Mouse (Mus musculus) liver, embryonic 14.5 days (tissue): ENCODE measurements around the gene Fsd1l. TPM values are rescaled to one million over a fixed set of nuclear protein-coding genes. Genes with fewer than 3 reads are reported as not detected.

Experiments used
- ATAC-seq: fragments of 200-750 bp; cut with Nextera tagmentation; 2 replicates; pipeline ENCODE4 v1.8.0; 2017; ENCODE audit warnings: moderate number of reproducible peaks, mild to moderate bottlenecking, moderate library complexity; ENCODE audit not compliant: insufficient read depth
- DNase-seq, 3 experiments: peaks; one replicate each; pipeline ENCODE4 v3.0.0-alpha.2; 2012 to 2013; ENCODE audit warnings: low read depth in 3 of 3, low spot score in 3 of 3
- H3K27ac ChIP-seq: fragments of 300-500 bp; sonication (generic); 2 replicates; pipeline ENCODE4 v1.5.1; 2014; ENCODE audit warnings: moderate library complexity, mild to moderate bottlenecking, control low read depth, inconsistent platforms
- H3K27me3 ChIP-seq: fragments of 300-500 bp; sonication (generic); 2 replicates; pipeline ENCODE4 v1.6.1; 2014; ENCODE audit warnings: mild to moderate bottlenecking, low read length, moderate library complexity; ENCODE audit not compliant: control insufficient read depth, insufficient read depth
- H3K36me3 ChIP-seq: fragments of 300-500 bp; sonication (generic); replicated peaks from 2 replicates; pipeline ENCODE4 v1.6.1; 2014; ENCODE audit warnings: low read depth; ENCODE audit not compliant: control insufficient read depth, insufficient read depth
- H3K4me1 ChIP-seq, 2 experiments: fragments of 200-500 bp in 1 of 2; fragments of 300-500 bp in 1 of 2; sonication (generic) in 1 of 2; replicated peaks; 2 replicates each; pipeline ENCODE4 v1.6.1; 2012 to 2014; ENCODE audit warnings: antibody characterized with exemption in 1 of 2, inconsistent platforms in 1 of 2, low read length in 1 of 2; ENCODE audit not compliant: control insufficient read depth in 2 of 2, insufficient read depth in 2 of 2
- H3K4me2 ChIP-seq: fragments of 300-500 bp; sonication (generic); 2 replicates; pipeline ENCODE4 v1.6.1; 2014; ENCODE audit warnings: low read depth, mild to moderate bottlenecking, control low read depth, moderate library complexity
- H3K4me3 ChIP-seq, 2 experiments: fragments of 200-500 bp in 1 of 2; fragments of 300-500 bp in 1 of 2; sonication (generic) in 1 of 2; 2 replicates each; pipeline ENCODE4 v1.5.1; 2012 to 2014; ENCODE audit warnings: low read depth in 2 of 2, low read length in 2 of 2, mild to moderate bottlenecking in 2 of 2, control low read depth in 1 of 2, inconsistent platforms in 1 of 2, moderate library complexity in 1 of 2; ENCODE audit not compliant: insufficient read depth in 1 of 2
- H3K9ac ChIP-seq: fragments of 300-500 bp; sonication (generic); replicated peaks from 2 replicates; pipeline ENCODE4 v1.6.1; 2014; ENCODE audit warnings: mild to moderate bottlenecking, control low read depth, moderate library complexity
- H3K9me3 ChIP-seq: fragments of 300-500 bp; sonication (generic); 2 replicates; pipeline ENCODE4 v1.6.1; 2016; ENCODE audit warnings: low read length, mixed read lengths; ENCODE audit not compliant: control insufficient read depth
- CTCF ChIP-seq: IDR thresholded peaks from 2 replicates; pipeline ENCODE4 v1.5.1; 2016; ENCODE audit warnings: antibody characterized with exemption, low read depth, control low read depth
- EP300 ChIP-seq: IDR thresholded peaks from 2 replicates; pipeline ENCODE4 v1.6.1; 2016; ENCODE audit warnings: antibody characterized with exemption, low read depth
- WGBS: fragments of 180-500 bp; shearing (Covaris S2); extraction: QIAGEN DNeasy Blood & Tissue Kit; methylation state at CpG from one replicate; pipeline ENCODE4 v1.1.7; 2014; ENCODE audit not compliant: insufficient replicate concordance; 5-methylcytosine and 5-hydroxymethylcytosine counted together
- polyA plus RNA-seq, 2 experiments: library from polyadenylated mRNA; depleted of rRNA in 1 of 2; stranded (reverse) in 1 of 2; unstranded in 1 of 2; fragments of >200 nt; fragmentation: Nextera tagmentation in 1 of 2; extraction: Ambion mirVana in 1 of 2; gene quantifications; 2 replicates each; pipeline versions ENCODE4 v1.2.1 to v1.2.3; 2012 to 2014

Gene Fsd1l
- polyA plus RNA-seq, 2 experiments = 0.47 to 0.53 TPM

DNA sequence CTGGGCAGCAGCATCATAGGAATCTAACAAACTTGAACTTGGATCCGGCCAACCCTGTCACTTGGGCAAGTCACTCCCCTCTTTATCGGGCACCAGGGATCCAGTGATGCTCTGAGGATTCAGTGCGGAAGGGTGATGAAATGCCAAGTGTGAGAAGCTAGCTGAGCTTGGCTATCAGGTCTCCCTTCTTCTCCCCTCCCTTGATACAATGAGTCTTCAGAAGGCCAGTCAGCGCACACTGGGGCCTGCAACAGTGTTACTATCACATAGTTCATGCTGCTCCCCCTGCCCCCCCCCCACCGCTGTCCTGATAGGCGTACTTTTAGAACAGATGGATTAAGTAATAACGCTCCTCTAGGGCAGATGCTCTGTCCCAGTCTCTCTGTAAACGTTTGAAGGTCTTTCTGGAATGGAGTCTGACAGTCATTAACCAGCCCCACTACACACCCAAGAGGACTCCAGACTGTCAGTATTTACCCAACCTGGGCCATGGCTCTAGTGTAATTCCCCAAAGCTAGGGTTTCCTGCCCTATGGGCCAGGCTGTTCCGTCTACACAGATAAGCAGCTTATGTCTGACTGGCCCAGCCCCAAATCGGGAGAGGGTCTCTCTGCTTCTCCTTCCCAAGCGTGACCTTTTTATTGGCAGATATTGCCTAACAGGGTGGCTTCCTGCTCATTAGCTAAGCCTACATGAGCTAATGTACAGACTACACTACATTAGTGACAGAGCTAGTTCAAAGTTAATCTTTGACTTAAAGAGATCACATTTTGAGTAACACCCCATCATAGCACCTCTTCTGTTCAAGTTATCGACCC is 35.8 kb upstream of the Fsd1l start:
- DNase-seq = peak; percentile 24 to 34 (median 27)
- Histone ChIP-seq H3K27ac (peak overlapping the region; percentile 52; the same call in 1 of the 2 replicates), H3K9me3 (no peaks in the 10 kb centered on the region), H3K27me3 (no peaks in the 10 kb centered on the region), H3K4me1 (0 out of 4 replicates have a peak, but pooled peaks cover 0 to 4% of the 10 kb centered on the region in 2 experiments), H3K9ac (no peak overlapping the region), H3K36me3 (no peaks in the 10 kb centered on the region), H3K4me3 (no peak overlapping the region), H3K4me2 (peak overlapping the region; percentile 42)
- 58% methylated on average over 12 of the region's 12 CpGs for WGBS
- no peak for TF ChIP-seq CTCF
- no peak for TF ChIP-seq EP300
- ATAC-seq = peak; percentile 89

DNA sequence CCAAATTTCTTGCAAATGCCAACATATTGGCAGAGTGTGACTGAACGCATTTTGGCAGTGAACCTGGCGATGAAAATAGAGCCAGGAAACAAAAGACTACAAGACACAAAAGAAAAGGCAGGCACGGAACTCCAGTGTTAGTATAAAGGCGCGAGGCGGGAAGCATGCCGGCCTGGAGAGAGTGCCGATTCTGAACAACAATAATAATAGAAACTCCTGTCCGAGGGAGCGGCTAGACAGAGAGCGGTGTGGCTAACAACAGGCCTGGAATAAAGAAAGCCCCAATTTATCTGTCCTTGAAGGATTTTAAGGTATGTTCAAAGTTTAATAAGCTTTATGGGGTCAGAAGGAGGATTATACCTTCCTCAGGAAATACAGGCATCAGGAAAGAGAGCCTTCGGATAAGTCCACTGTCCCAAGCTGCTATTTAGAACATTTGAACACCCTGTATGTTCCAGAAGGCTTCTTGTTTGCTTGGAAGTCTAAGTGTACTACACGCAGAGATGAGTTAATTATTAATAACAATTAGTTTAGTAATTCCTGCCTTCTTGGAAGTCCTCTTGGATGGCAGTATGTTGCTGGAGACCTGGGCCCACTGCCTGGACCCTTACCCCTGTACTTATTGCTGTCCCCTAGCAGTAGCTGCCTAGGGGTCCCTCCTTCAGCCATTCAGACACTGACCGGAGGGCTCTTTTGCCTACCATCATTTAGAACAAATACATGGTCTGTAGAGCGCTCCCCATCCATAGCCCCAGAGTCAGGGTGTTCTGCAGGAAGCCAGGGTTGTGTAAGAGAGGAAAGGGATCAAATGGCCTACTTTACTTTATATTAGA is 35.0 kb upstream of the Fsd1l start:
- peak overlapping the region in 1 of 2 experiments; percentile 6; a peak in 1 of 4 replicates for H3K4me3 ChIP-seq
- no peaks in the 10 kb centered on the region for H3K9me3 ChIP-seq
- no peaks in the 10 kb centered on the region for H3K36me3 ChIP-seq
- WGBS = 68% methylated on average over 15 of the region's 15 CpGs
- DNase-seq = no peak
- TF ChIP-seq CTCF = no peak
- no peak for TF ChIP-seq EP300
- no peak for ATAC-seq
- no peaks in the 10 kb centered on the region for H3K27me3 ChIP-seq
- H3K4me2 ChIP-seq = peak overlapping the region; percentile 42
- 0 out of 4 replicates have a peak, but pooled peaks cover 0 to 4% of the 10 kb centered on the region in 2 experiments for H3K4me1 ChIP-seq
- peak overlapping the region; percentile 52 for H3K27ac ChIP-seq
- 0 out of 2 replicates have a peak overlapping the region, but pooled peaks have one; percentile 5 for H3K9ac ChIP-seq

DNA sequence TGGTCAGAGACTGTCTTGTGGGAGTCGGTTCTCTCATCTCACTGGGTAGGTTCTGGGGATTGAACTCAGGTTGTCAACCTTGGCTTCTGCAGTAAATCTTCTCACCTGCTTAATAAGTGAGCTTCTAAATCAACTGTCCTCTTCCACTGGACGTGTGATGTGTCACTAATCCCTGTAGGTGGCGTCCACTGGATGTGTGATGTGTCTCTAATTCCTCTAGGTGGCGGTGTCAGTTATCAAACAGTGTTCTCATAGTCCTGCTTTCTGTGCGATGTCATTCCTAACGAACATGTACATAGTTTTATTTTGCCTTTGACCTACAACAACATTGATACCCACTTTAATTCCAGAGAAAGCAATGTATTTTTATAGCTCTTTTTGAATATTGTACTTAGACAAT is 30.8 kb upstream of the Fsd1l start:
- no peaks in the 10 kb centered on the region for H3K27me3 ChIP-seq
- no peaks in the 10 kb centered on the region for H3K36me3 ChIP-seq
- H3K9ac ChIP-seq = no peak overlapping the region
- H3K4me3 ChIP-seq = no peak overlapping the region
- ATAC-seq (no peak), DNase-seq (peak; percentile 7 to 20 (median 17))
- H3K4me1 ChIP-seq = 0 out of 4 replicates have a peak, but pooled peaks cover 0 to 2% of the 10 kb centered on the region in 2 experiments
- 44% methylated on average over 6 of the region's 6 CpGs for WGBS
- no peak overlapping the region for H3K27ac ChIP-seq
- TF ChIP-seq CTCF (peak; percentile 78), EP300 (no peak)
- H3K4me2 ChIP-seq = no peak overlapping the region
- no peaks in the 10 kb centered on the region for H3K9me3 ChIP-seq

DNA sequence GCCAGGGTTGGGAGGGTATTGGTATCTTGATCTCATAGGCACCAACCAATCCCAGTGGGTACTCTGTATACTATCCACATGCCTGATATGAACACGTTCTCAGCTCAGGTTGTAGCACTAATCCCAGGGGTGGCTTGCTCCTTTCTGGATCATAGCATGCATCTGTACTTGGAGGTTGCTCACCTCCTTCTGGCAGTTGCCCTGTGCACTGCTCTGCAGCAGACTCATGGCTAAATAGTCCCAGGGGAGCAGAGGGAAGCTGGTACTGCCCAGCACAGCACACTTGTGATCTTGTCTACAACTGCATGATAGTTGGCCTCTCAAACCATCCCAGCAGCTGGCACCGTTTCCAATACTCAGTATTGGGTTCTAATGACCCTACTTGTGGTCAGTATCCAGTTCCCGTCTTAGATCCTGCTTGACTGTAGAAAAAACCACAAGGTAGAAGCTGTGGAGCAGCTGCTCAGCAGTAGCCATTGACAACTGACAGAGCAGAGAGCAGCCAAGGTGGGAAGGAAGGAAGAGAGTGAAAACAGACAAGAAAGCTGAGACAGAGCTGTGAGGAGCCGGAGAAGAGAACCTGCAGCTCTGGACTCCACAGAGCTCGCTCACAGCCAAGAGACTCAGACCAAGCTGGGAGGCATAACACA is 16.6 kb upstream of the Fsd1l start:
- Histone ChIP-seq H3K4me3 (no peak overlapping the region), H3K4me2 (no peak overlapping the region), H3K9ac (no peak overlapping the region), H3K36me3 (no peaks in the 10 kb centered on the region), H3K4me1 (no peaks in the 10 kb centered on the region), H3K9me3 (no peaks in the 10 kb centered on the region), H3K27me3 (no peaks in the 10 kb centered on the region), H3K27ac (no peak overlapping the region)
- DNase-seq = no peak
- ATAC-seq = no peak
- 46% methylated on average over 5 of the region's 5 CpGs for WGBS
- TF ChIP-seq EP300 = no peak
- TF ChIP-seq CTCF = no peak
